Mouse (Mus musculus) liver, adult 2 months (tissue): ENCODE measurements at regions not wholly inside any gene's neighbourhood (a gene's known extent, or its start where the extent isn't known, plus 50 kb on each side); places are given as distances from the start of the nearest gene placed in this dataset.

Source experiments
- CTCF ChIP-seq: fragments of 200-500 bp; IDR thresholded peaks from 2 replicates; pipeline ENCODE4 v1.5.1; 2011; ENCODE audit warnings: low read depth, low read length, control low read depth
- POLR2A ChIP-seq: fragments of 200-500 bp; IDR thresholded peaks from 2 replicates; pipeline ENCODE4 v1.6.1; 2011; ENCODE audit warnings: low read length, control low read depth; ENCODE audit not compliant: insufficient read depth; ENCODE audit errors: extremely low read depth

GRCm38 (mm10) chr9:23039588-23039987 is 183.3 kb upstream of the Bmper start:
- TF ChIP-seq CTCF (no peak), POLR2A (no peak)
